In the genomic region with DNA sequence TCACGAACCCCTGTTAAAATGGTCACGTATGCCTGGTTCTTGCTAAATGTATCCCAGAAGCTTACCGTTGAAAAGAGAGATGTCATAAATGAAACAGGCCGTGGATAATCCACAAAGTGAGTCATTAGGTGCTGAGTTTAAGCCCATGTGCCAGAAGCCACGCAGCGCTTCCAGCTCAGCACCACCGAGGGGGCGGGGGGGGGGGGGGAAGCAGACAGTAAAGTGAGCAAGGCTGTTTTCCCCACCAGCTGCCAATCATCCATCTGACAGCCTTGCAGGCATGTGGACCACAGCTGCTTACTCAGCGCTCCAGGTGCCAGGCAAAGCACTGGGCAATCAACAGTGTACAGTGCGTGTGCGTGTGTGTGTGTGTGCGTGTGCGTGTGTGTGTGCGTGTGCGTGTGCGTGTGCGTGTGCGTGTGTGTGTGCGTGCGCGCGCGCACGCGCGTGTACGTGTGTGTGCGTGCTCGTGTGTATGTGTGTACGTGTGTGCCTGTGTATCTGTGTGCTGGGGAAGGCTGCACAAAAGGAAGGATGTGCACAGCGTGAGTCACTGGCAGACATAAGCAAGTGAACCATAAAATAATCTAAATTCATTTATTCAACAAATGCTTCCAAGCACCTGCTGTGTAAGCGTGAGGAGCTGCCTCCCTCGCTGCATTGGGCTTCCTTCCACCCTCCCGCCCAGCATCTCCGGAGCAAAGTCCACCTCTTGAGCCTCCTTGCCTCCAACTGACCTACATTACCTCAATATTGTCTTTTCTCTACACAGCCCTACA, we compare ENCODE assay signal across 8 mouse cellular contexts. TPM values are rescaled to one million over a fixed set of nuclear protein-coding genes. Genes with fewer than 3 reads are reported as not detected.
DNase-seq lines count a peak whose midpoint lies in the region; ATAC-seq lines count a peak whose summit lies in the region.

No protein-coding gene starts in this region.

- peaks cover 36% of the 10 kb centered on the region for H3K27me3 ChIP-seq in midbrain, embryonic 13.5 days
- peaks cover 14% of the 10 kb centered on the region for H3K27me3 ChIP-seq in midbrain, embryonic 11.5 days (ENCODE audit: control insufficient read depth, insufficient read depth, low read length)
- H3K27me3 ChIP-seq in intestine, embryonic 15.5 days (replicated peaks) = peaks cover 7% of the 10 kb centered on the region
- H3K27me3 ChIP-seq in neural tube, embryonic 15.5 days (replicated peaks) = peaks cover 25% of the 10 kb centered on the region

- H3K27ac ChIP-seq in midbrain, embryonic 13.5 days = peak overlapping the region; percentile 39; the same call in 1 of the 2 replicates
- no peak overlapping the region for H3K27ac ChIP-seq in midbrain, embryonic 11.5 days (ENCODE audit: low read depth, low read length)
- H3K27ac ChIP-seq in intestine, embryonic 15.5 days = no peak overlapping the region
- H3K27ac ChIP-seq in neural tube, embryonic 15.5 days (replicated peaks) = 0 out of 2 replicates have a peak overlapping the region, but pooled peaks have one; percentile 13

- H3K9ac ChIP-seq in midbrain, embryonic 13.5 days (replicated peaks) = no peak overlapping the region
- no peak overlapping the region for H3K9ac ChIP-seq in midbrain, embryonic 11.5 days (ENCODE audit: low read length)
- no peak overlapping the region for H3K9ac ChIP-seq in intestine, embryonic 15.5 days
- H3K9ac ChIP-seq in neural tube, embryonic 15.5 days (replicated peaks) = no peak overlapping the region

- ATAC-seq in midbrain, embryonic 13.5 days = peak; percentile 69
- ATAC-seq in midbrain, embryonic 11.5 days (ENCODE audit: low FRiP score) = no peak
- 0 out of 2 replicates have a peak, but pooled peaks have one; percentile 28 for ATAC-seq in intestine, embryonic 15.5 days
- peak; percentile 45; the same call in 1 of the 2 replicates for ATAC-seq in neural tube, embryonic 15.5 days (ENCODE audit: low FRiP score)

- H3K4me2 ChIP-seq in midbrain, embryonic 13.5 days (replicated peaks) = peak overlapping the region; percentile 36
- no peak overlapping the region; the same call in 1 of the 2 replicates for H3K4me2 ChIP-seq in midbrain, embryonic 11.5 days
- peak overlapping the region; percentile 32; the same call in 1 of the 2 replicates for H3K4me2 ChIP-seq in intestine, embryonic 15.5 days (replicated peaks)
- H3K4me2 ChIP-seq in neural tube, embryonic 15.5 days = peak overlapping the region; percentile 44

- peaks cover 34% of the 10 kb centered on the region for H3K4me1 ChIP-seq in midbrain, embryonic 13.5 days (replicated peaks)
- peaks cover 15% of the 10 kb centered on the region for H3K4me1 ChIP-seq in midbrain, embryonic 11.5 days (ENCODE audit: control insufficient read depth, insufficient read depth, low read length)
- H3K4me1 ChIP-seq in intestine, embryonic 15.5 days (replicated peaks) = peaks cover 2% of the 10 kb centered on the region; the same call in 1 of the 2 replicates
- H3K4me1 ChIP-seq in neural tube, embryonic 15.5 days = peaks cover 39% of the 10 kb centered on the region

- H3K4me3 ChIP-seq in midbrain, embryonic 13.5 days (replicated peaks) = no peak overlapping the region
- H3K4me3 ChIP-seq in midbrain, embryonic 11.5 days (ENCODE audit: low read depth, low read length) = no peak overlapping the region
- no peak overlapping the region for H3K4me3 ChIP-seq in intestine, embryonic 15.5 days (replicated peaks)
- no peak overlapping the region for H3K4me3 ChIP-seq in neural tube, embryonic 15.5 days (replicated peaks)

- no peaks in the 10 kb centered on the region for H3K36me3 ChIP-seq in midbrain, embryonic 13.5 days
- H3K36me3 ChIP-seq in midbrain, embryonic 11.5 days (ENCODE audit: control insufficient read depth, insufficient read depth, low read length) = no peaks in the 10 kb centered on the region
- H3K36me3 ChIP-seq in intestine, embryonic 15.5 days = no peaks in the 10 kb centered on the region
- H3K36me3 ChIP-seq in neural tube, embryonic 15.5 days = no peaks in the 10 kb centered on the region

- peak; percentile 31 for DNase-seq in embryo, embryonic 10 days (ENCODE audit: low spot score)
- no peak for DNase-seq in embryo, embryonic 10.5 days (ENCODE audit: low spot score)
- DNase-seq in midbrain, embryonic 11.5 days (ENCODE audit: low spot score, missing footprints) = no peak
- no peak for DNase-seq in spleen, postnatal 4 days (ENCODE audit: low spot score in 2 of 2)
- no peak for DNase-seq in spleen, adult 18-20 months

- no peaks in the 10 kb centered on the region for H3K9me3 ChIP-seq in midbrain, embryonic 13.5 days
- no peaks in the 10 kb centered on the region for H3K9me3 ChIP-seq in midbrain, embryonic 11.5 days (ENCODE audit: control insufficient read depth, low read length)
- no peaks in the 10 kb centered on the region for H3K9me3 ChIP-seq in intestine, embryonic 15.5 days
- H3K9me3 ChIP-seq in neural tube, embryonic 15.5 days (replicated peaks) = no peaks in the 10 kb centered on the region

- 55% methylated on average over 35 of the region's 35 CpGs for WGBS in midbrain, embryonic 13.5 days
- 60% methylated on average over 34 of the region's 35 CpGs for WGBS in midbrain, embryonic 11.5 days
- WGBS in intestine, embryonic 15.5 days = 58% methylated on average over 35 of the region's 35 CpGs
- WGBS in neural tube, embryonic 15.5 days = 48% methylated on average over 35 of the region's 35 CpGs

RNA-seq across cellular contexts. Expression of a gene that starts 31.4 kb away (rescaled TPM):
- 826 and 835 TPM in 2 replicates for polyA plus RNA-seq in midbrain, embryonic 13.5 days (2015; fragmentation: Nextera tagmentation; extraction: Ambion mirVana)
- polyA plus RNA-seq in midbrain, embryonic 11.5 days (2014; fragmentation: Nextera tagmentation; extraction: Ambion mirVana) = 839 and 977 TPM in 2 replicates
- polyA plus RNA-seq in intestine, embryonic 15.5 days (2015; fragmentation: Nextera tagmentation; extraction: Ambion mirVana) = 1,066 and 1,145 TPM in 2 replicates
- 804 and 844 TPM in 2 replicates for polyA plus RNA-seq in neural tube, embryonic 15.5 days (2015; fragmentation: Nextera tagmentation; extraction: Ambion mirVana)

RNA-seq across cellular contexts. Expression of a gene that starts 38.3 kb away (rescaled TPM):
- polyA plus RNA-seq in midbrain, embryonic 13.5 days (2015; fragmentation: Nextera tagmentation; extraction: Ambion mirVana) = 24.2 and 24.6 TPM in 2 replicates
- 11.0 and 11.4 TPM in 2 replicates for polyA plus RNA-seq in midbrain, embryonic 11.5 days (2014; fragmentation: Nextera tagmentation; extraction: Ambion mirVana)
- polyA plus RNA-seq in intestine, embryonic 15.5 days (2015; fragmentation: Nextera tagmentation; extraction: Ambion mirVana) = 28.5 and 31.5 TPM in 2 replicates
- 30.0 and 31.0 TPM in 2 replicates for polyA plus RNA-seq in neural tube, embryonic 15.5 days (2015; fragmentation: Nextera tagmentation; extraction: Ambion mirVana)

Comparison
In these comparisons a context has a peak if more than half of its experiments do, and no peak if none do; other contexts are left out.
1. H3K27ac ChIP-seq: peak in midbrain, embryonic 13.5 days (single experiment) and neural tube, embryonic 15.5 days (single experiment); none in midbrain, embryonic 11.5 days (single experiment) and intestine, embryonic 15.5 days (single experiment).